Mouse (Mus musculus): ENCODE results near the gene Adgrd1. TPM values are rescaled to one million over a fixed set of nuclear protein-coding genes. Genes with fewer than 3 reads are reported as not detected.
"Not testable (repeated sequence)": the region's sequence is repeated elsewhere in the genome, so short reads cannot be mapped to it uniquely, and the experiment has no call there.

Gene Adgrd1
- total RNA-seq, 2 experiments from 2014 or later, result 2.9 to 3.9 TPM

DNA sequence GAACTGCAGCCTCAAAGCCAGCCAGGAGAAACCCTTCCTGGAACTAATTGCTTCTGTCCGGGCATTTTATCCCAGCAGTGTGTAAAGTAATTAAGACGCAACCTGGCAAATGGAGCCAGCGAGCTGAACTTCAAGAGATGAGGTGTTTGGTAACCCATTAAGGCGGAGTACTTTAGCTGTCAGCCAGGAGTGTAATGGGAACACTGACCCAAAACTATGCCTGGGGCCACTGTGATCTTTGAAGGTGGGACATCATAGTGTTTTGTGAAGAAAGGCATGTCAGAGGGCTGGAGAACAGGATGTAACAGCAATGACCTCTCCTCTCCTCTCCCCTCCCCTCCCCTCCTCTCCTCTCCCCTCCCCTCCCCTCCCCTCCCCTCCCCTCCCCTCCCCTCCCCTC lies 7.5 kb downstream of the Adgrd1 start:
- no peak for TF ChIP-seq CTCF (IDR thresholded peaks at IDR 0.05)
- intact Hi-C loops (cut with DNase I), result no loop called here
- no peak for DNase-seq (ENCODE audit: extremely low spot score in 1 of 2, low spot score in 2 of 2)
- no peak overlapping the region for H3K27ac ChIP-seq
- no peak overlapping the region for H3K4me3 ChIP-seq

DNA sequence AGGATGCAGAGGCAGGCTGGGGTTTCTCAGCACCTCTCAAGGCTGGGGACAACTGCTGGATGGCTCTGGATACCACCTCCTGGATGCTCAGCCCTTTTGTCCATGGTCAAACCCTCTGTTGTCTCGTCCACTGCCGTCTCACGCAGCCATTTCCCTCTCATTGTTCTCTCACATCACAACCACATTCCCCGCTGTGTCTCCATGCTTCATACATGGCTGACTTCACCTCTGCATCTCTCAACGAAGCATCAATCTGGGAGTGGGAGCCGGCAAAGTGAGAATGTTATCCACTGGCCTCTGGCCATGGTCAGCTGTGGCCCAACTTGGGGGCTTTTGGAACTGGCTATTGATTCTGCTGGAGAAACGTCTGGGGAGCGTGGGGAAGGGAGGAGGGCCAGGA lies 15.2 kb downstream of the Adgrd1 start:
- Histone ChIP-seq H3K27ac (no peak overlapping the region), H3K4me3 (no peak overlapping the region)
- DNase-seq (ENCODE audit: extremely low spot score in 1 of 2, low spot score in 2 of 2), result no peak
- intact Hi-C loops (cut with DNase I), result no loop called here
- TF ChIP-seq CTCF (IDR thresholded peaks at IDR 0.05), result no peak

DNA sequence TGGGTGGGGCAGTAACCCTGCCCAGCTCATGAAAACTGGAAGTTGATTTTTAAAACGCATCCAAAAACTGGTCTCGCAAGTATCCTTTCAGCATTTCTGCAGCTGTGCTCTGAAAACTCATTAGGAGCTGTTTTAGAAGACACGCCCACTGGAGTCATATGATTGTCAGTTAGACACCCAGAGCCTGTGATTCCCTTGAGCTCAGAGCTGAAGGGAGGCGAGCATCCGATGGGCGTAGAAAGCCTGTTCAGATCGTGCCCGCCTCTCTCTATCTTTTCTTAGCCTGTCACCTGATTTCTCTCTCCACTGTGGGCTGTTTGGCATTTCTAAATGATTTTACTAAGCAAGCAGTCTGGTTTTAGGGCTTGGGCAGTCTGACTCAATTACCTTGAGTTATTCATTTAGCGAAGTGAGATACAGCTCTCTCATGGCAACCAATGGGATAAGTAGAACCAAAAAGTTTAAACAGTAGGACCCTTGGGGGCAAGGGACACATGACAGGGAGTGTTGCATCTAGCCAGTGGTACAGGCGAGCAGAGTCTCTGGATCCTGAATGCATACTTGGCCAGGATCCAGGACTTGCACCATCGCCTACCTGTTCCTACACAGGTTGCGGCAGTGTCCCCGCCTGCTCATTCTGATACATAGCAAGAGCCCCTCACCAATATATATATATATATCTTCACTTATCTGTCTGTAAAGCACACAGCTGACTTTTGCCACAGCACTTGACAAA lies 17.4 kb downstream of the Adgrd1 start:
- peak overlapping the region; percentile 80 for H3K27ac ChIP-seq
- intact Hi-C loops (cut with DNase I), result no loop called here

DNA sequence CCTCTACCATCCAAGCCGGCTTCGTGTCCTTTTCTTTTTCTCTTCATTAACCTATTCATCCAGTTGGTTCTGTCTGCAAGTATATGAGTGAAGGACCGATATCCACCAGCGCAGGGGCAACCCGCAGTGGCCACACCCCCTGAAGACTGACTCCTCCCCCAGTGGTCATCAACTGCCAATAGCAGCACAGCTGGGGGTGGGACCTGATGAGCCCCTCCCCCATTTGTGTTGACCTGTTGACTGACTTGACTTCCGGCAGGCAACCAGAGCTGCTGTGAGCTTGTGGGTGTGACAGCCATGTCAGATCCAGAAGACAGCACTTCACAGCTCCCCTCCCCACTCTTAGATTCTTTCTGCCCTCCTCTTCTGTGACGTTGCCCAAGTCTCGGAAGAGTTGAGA lies 19.7 kb downstream of the Adgrd1 start:
- no peak overlapping the region for H3K27ac ChIP-seq
- intact Hi-C loops (cut with DNase I), result no loop called here
- H3K4me3 ChIP-seq, result no peak overlapping the region
- no peak for DNase-seq (ENCODE audit: extremely low spot score in 1 of 2, low spot score in 2 of 2)
- no peak for TF ChIP-seq CTCF (IDR thresholded peaks at IDR 0.05)

More for the DNA sequence above, 17.4 kb downstream of the Adgrd1 start:
- peak; percentile 58 to 66 for DNase-seq (ENCODE audit: extremely low spot score in 1 of 2, low spot score in 2 of 2)
- no peak overlapping the region for H3K4me3 ChIP-seq
- TF ChIP-seq CTCF (IDR thresholded peaks at IDR 0.05), result no peak

DNA sequence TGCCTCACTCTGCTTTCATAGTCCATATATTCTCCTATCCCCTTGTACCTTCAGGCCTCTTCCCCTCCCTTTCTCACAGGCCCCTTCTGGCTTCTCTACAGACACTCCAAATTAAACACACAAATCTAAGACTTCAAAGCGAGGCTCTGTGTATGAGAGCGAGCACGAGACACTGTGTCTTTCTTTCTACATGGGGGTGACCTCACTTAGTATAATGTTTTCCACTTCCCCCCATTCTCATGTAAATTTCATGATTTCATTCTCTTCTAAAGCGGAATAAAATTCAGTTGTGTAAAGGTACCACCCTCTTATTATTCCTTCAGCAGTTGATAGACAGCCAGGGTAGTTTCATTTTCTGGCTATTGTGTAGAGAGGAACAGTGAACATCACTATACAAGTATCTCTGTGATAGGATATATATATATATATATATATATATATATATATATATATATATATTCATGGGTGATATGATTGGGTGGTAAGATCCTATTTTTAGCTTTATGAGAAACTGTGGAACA lies 21.1 kb downstream of the Adgrd1 start:
- Histone ChIP-seq H3K4me3 (no peak overlapping the region), H3K27ac (no peak overlapping the region)
- DNase-seq (ENCODE audit: extremely low spot score in 1 of 2, low spot score in 2 of 2), result no peak
- intact Hi-C loops (cut with DNase I), result no loop called here
- no peak for TF ChIP-seq CTCF (IDR thresholded peaks at IDR 0.05)

DNA sequence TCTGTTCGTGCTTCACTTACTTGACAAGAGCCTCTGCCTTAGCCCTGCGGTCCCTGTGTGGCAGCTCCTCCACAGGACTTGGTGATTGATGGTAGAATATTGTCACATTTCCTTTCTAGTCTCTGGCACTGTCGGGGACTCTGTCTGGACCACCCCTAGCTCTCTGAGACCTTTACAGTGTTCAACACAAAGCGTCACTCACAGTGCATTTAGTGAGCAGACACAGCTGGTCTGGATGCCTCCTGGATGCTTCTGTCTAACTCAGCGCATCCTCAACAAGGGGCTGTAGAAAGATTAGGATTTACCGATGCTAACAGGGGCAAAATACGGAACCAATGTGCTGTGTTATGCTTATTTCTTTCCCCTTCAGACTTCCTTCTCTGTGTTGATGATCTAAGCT lies 22.0 kb downstream of the Adgrd1 start:
- no peak for TF ChIP-seq CTCF (IDR thresholded peaks at IDR 0.05)
- intact Hi-C loops (cut with DNase I), result no loop called here
- H3K4me3 ChIP-seq, result no peak overlapping the region
- DNase-seq (ENCODE audit: extremely low spot score in 1 of 2, low spot score in 2 of 2), result no peak
- peak overlapping the region; percentile 66 for H3K27ac ChIP-seq

DNA sequence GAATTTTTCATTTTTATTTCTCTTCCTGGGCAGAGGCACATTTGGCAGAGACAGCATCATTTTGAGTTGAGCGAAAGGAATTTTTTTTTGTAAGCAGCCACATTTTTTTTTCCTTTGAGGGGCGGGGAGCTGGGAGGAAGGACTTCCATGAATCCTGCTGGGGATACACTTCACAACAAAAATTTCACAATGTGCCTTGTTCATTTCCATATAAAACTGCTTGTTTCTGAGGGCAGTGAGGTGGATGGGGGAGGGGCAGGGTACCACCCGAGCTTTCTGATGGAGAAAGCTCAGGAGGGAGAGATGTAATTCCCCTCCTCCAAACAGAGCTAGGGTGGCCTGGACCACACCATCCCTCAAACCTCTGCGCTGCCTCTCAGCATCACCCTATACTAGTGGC lies 22.6 kb downstream of the Adgrd1 start:
- intact Hi-C loops (cut with DNase I), result no loop called here
- no peak for DNase-seq (ENCODE audit: extremely low spot score in 1 of 2, low spot score in 2 of 2)
- Histone ChIP-seq H3K27ac (peak overlapping the region; percentile 66), H3K4me3 (no peak overlapping the region)
- TF ChIP-seq CTCF (IDR thresholded peaks at IDR 0.05), result no peak

DNA sequence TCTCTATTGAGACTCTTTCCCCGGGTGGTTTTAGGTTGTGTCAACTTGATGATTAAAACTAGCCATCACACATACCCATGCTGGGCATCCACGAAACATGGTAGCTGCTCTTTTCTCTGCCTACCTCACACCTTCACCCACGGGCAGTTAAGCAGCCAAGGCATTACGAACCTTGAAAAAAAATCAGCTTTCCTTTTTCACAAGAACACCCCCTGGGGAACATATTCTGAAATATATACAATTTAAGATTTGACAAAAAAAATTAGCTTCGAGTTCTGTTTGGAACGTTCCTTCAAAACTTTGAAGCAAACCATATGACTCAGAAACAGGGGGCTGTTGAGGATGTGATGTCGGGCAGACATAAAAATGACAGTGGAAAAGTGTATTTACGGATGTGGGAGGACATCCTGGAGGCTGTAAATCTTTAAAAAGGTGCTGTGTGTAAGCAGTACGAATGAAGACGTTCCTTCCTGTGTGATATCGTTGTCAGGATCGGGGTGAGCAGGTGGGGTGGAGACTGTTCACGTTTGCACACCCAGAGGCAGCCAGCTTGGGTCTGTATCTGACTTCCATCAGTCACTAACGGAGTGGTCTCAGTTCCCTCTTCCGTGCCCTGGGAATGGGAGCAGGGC lies 25.2 kb downstream of the Adgrd1 start:
- no peak overlapping the region for H3K4me3 ChIP-seq
- peak overlapping the region; percentile 86 for H3K27ac ChIP-seq
- DNase-seq (ENCODE audit: extremely low spot score in 1 of 2, low spot score in 2 of 2), result no peak
- no peak for TF ChIP-seq CTCF (IDR thresholded peaks at IDR 0.05)
- intact Hi-C loops (cut with DNase I), result loop anchor here (1.0 to 5.0 kb wide), 5 partner anchors 15 to 461 kb away; partner anchors contain the start of gene Mmp17

DNA sequence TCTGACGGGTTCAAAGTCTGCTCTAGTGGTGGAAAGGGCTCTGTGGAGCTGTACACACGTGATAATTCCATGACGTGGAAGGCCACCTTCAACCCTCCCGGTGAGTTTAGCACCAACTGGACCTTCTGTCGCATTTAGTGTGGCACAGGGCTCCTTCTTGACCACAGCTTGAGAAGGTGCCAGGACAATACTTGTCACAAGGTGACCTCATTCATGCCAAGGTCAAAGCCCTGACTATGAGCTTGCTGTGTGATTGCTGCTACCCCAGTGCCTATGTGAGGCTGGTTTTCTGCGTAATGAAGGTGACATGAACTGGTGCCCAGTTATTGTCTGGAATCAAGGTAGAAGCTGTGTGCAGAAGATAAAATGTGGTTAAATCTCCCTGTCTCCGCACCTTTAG lies 25.9 kb downstream of the Adgrd1 start:
- intact Hi-C loops (cut with DNase I), result loop anchor here (2.0 to 5.0 kb wide), 2 partner anchors 14 to 460 kb away; partner anchors contain the start of gene Mmp17
- DNase-seq (ENCODE audit: extremely low spot score in 1 of 2, low spot score in 2 of 2), result no peak
- Histone ChIP-seq H3K4me3 (no peak overlapping the region), H3K27ac (peak overlapping the region; percentile 86)
- TF ChIP-seq CTCF (IDR thresholded peaks at IDR 0.05), result no peak

DNA sequence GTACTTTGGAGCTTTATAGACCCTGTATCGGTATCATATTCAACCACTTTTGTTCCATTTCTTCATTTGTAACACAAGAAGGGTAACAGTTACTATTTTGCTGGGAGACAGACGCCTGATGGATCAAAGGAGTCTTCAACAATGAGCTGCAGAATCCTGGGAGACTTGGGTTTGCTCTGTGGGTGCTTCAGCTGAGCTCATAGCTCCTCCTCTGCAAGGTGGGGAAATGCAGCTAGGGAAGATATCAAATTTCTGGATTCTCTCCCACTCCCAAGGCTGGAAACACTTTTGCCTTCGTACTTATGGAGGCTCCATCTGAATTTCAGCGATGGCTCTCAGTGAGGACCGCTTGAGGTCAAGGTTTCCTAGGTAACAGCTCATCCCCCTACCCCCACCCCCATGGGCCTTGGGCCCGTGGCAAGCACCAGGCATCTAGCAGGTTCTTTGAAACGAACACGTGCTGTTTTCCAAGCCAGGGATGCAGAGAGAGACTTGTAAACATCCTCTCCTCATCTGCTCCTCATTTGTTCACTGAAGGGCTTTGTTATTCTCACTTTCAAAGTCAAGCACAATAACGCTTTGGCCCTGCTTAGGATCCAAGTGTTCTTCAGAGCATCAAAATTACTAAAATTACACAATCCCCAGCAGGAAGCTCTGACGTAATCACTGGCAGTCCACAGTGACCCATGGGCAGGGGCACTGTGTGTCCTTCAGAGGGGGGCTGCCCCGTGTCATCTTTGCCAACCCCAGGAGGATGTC lies 27.7 kb downstream of the Adgrd1 start:
- TF ChIP-seq CTCF (IDR thresholded peaks at IDR 0.05), result no peak
- no peak for DNase-seq (ENCODE audit: extremely low spot score in 1 of 2, low spot score in 2 of 2)
- intact Hi-C loops (cut with DNase I), result loop anchor here (5.0 kb wide), 1 partner anchor 458 kb away; the partner anchor contains the start of gene Mmp17
- Histone ChIP-seq H3K27ac (peak overlapping the region; percentile 62), H3K4me3 (no peak overlapping the region)

DNA sequence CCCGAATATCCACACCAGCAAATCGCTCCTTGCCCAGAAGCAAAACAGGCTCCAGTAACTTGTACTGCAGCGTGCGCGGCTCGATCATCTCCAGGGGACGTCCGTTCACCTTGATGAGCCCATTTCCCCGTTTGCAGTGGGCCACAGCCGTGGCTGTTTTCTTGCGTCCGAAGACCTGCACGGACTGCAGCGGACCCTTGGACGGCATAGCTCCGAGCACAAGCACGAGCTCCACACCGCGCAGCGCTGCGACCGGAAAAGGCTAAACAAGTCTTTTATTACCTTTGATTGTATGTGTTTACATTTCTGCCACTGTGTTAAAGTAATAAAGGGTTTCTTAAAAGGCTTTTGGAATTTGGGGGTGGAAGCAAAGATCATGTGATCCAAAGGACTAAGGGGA lies 31.8 kb downstream of the Adgrd1 start:
- H3K27ac ChIP-seq; H3K4me3 ChIP-seq; DNase-seq (ENCODE audit: extremely low spot score in 1 of 2, low spot score in 2 of 2); intact Hi-C loops (cut with DNase I): not testable (repeated sequence)

DNA sequence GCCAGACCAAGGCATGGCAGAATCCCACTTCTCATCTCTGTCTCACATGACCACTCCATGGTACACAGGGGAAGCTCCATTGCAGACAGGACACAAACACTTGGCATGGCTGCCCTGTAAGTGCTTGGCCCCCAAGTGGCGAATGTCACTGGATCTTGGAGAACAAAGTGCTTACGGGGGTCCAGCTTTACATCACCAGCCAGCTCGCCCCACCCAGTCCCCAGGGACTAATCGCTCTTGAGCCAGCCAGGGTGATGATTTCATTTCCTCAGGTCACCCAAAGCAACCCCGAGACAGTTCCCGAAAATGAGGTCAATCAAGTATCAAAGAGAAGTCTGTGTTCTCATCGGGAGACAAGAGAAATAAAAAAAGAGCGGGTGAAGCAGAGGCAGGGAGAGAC lies 33.8 kb downstream of the Adgrd1 start:
- DNase-seq (ENCODE audit: extremely low spot score in 1 of 2, low spot score in 2 of 2), result no peak
- H3K4me3 ChIP-seq, result no peak overlapping the region
- intact Hi-C loops (cut with DNase I), result loop anchor here (10.0 kb wide), 1 partner anchor 944 kb away; the partner anchor contains the start of gene Tpst1
- no peak overlapping the region for H3K27ac ChIP-seq
- no peak for TF ChIP-seq CTCF (IDR thresholded peaks at IDR 0.05)
